Mouse (Mus musculus) lung, postnatal 14 days (tissue): ENCODE data around the gene Slc10a2.
"Not testable (repeated sequence)": the region's sequence is repeated elsewhere in the genome, so short reads cannot be mapped to it uniquely, and the experiment has no call there.

Source experiments
- DNase-seq: peaks from one replicate; pipeline ENCODE4 v3.0.0; 2021

The Slc10a2 gene

DNA sequence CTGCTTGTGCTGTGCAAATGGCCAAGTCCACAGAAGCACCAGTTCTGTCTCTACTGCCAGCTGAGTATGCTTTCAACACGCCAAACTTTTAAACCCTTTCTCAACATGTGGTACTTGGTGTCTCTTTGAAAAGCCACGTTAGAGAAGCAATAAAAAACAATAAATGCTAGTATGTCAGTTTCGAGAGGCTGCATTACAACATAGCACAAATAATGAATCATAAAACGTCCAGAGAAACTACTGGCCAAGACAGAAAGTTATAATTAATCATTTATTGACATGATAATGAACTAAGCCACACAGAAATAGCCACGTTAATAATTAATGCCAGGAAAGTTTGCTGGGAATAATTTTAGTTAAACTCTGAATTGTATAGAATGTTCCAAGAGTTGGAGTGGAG, at the start of gene Slc10a2:
Gene Slc10a2 (minus strand): TSS at position 166 of the 400 bp plus-strand sequence.
- DNase-seq, result no peak

DNA sequence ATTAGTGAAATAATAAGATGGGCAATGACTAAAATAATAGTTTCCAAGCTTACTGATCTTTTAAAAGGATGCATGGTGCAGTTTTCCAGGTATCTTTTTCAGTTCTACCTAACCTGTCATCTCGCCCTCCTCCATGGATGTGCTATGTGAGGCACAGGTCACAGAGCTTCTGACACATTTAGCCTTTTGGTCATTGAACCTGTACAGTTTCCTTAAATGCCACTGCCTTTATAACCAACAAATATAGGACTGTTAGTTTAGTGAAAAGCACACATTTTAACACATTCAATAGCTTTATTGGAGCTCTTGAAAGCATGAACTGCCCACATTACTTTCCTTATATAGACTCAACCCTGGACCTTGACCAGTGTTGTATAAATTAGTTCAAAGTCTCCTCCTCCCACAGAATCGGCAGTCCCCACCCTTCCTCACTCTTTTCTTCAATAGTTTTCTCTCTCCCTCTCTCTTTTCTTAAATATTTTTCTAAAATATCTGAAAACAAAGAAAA, 24.2 kb upstream of the Slc10a2 start:
- no peak for DNase-seq

DNA sequence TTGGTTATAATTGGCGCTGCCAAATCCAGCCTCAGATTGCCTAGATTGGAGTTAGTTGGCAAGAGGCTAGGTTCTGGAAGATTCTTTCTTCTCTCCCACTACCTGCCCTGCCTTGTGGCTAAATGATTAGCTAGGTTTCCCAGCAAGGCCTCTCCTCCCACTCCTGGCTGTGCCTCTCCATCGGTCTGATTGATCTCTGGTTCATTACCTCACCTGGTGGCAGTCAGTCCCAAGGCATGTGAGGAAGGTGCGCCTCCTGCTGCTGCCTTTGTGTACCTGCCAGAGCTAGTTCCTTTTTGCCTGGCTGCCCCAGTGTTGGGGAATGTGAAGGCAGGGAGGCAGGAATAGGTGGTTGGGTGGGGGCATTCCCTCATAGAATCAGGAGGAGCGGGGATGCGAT, 1.7 kb upstream of the Slc10a2 start:
- DNase-seq, result no peak

DNA sequence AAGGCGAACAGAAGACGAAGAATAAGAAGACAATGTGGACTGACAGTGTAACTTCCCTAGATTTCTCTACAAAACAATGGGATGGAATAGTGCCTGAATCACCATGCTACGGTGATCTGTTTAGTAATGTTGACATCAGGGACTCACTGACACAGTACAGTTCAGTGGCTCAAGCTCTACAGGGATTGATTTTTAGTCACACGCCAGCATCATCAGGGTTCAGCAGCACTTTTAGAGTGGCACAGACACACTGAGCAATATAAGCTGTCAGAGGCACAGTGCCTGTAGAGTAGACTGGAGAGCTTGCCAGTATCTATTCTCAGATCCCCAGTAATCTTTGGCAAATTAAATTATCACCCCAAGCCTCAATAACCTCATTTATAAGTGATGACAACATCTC, 9.8 kb downstream of the Slc10a2 start:
- DNase-seq, result no peak

DNA sequence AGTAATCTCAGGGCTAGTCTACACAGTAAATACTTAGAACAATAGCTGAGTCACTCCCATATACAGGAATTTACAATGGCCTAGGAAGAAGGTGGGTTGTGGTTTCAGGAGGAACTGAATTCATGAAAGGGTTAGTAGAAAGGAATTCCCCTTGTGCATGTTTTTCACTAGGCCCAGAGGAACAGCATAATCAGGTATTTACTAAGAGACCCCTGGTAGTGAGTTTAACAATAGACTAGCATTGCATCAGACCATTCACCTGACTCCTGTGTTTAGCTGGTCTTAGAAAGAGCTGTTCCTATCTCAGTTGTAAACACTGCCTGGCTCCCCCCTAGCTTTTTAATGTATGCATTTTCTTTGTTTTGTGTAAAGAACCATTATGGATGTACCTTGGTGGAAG, 11.2 kb downstream of the Slc10a2 start:
- not testable (repeated sequence) for DNase-seq

DNA sequence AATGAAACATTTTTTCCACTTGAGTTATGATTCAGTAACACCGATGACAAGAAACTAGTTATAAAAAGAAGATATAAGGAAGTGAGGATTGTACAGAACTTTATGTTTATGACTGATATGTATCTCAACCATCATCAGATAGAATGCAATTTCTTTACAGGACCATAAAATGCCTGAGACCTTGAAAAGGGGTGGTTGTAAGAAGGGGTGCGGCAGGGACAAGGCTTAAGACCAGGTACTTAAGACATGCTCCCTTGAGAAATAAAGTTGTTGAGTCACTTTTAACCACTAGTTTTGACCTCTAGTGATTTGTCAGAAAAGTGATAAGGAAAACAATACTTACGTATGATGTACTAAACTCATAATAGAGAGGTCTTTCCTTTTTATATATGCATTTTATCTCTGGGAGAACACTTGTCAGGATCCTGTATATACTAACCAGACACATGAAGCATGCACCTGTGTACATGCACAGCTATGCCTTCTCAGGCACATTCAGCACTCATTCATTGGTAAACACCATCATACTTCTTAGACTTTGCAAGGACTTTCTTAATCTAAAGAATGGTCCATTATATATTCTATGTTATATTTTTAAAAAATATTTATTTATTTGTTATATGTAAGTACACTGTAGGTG, 31.4 kb downstream of the Slc10a2 start:
- no peak for DNase-seq

DNA sequence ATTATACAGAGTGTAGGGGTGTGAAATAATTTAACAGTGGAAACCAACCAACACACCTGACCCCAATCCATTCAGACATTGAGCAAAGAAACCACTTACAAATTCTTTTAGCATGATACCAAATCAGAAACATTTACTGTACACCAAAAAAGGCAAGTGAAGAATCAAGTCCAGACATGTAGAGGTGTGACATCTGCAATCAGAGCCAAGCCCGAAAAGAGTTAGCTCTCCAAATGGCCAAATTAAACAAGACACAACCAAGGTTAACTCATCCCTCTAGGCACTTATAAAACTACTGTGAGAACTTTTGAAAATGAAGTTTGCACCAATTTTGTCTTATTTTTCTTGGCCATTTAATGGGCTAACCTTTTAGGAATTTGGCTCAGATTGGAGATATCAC, 46.3 kb downstream of the Slc10a2 start:
- no peak for DNase-seq

DNA sequence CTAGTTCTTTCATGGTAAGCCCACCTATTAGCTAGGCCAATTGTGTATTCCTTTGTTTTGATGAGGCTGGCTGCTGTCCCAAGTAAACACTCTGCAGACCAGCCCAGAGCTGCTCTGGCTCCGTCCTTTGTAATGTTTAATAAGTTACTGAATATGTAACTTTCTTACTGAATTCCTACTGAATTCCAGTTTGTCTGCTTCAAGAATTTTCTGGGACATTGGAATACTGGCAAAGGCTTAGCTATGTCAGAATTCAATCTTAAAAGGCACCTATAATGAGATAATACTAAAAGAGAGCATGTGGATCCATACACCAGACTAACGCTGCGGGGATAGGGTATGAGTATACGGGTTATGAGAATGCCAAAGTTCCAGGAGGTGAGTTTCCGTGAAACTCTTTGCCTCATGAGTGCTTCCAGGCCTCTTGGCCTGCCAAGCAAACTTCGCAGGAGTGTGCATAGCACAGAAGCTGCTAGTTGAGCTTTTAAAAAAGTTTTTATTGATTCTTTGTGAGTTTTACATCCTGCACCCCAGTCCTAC, 60.7 kb downstream of the Slc10a2 start:
- not testable (repeated sequence) for DNase-seq

DNA sequence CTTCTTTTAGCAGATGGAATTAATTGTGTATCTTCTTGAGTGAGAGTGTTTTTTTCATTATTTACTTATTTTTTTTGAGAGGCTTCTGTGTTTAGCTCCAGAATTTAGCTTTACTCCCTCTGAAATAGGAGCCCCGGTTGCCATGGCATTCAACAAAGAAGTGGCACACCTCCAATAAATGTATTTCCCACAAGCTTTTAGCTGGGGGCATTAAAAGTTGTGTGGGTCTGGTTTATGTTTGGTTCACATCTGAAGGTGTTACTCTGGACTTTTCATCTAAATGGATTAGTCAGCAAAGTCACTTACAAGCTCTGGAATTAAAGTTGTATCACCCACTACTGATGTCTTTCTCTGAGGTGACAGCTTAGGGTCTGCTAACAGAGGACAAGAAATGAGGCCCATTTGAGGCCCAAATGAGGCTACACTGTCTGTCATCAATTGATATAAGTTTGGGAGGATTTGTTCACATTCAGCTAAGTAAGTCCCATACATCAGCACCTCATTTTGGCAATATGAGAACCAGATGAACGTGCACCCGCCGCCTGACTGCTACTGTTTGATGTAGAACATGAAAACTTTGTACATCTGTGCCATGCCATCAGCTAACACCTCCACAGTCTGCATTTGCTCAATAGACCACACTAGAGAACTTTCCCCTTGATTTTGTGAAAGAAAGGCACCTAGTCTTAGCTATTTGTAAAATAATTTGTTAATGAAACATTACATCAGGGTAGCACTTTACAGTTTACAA, 66.2 kb downstream of the Slc10a2 start:
- DNase-seq, result no peak
